Mouse (Mus musculus) midbrain, embryonic 13.5 days (tissue): ENCODE measurements around the gene Paf1. TPM values are rescaled to one million over a fixed set of nuclear protein-coding genes. Genes with fewer than 3 reads are reported as not detected.

ENCODE experiments used
- ATAC-seq: fragments of 200-750 bp; cut with Nextera tagmentation; 2 replicates; pipeline ENCODE4 v1.8.0; 2017; ENCODE audit warnings: mild to moderate bottlenecking, moderate TSS enrichment, moderate library complexity
- H3K27ac ChIP-seq: fragments of 300-500 bp; sonication (generic); 2 replicates; pipeline ENCODE4 v1.5.1; 2015; ENCODE audit warnings: inconsistent platforms, mild to moderate bottlenecking, moderate library complexity
- H3K27me3 ChIP-seq: fragments of 300-500 bp; sonication (generic); 2 replicates; pipeline ENCODE4 v1.6.1; 2015; ENCODE audit warnings: mild to moderate bottlenecking, inconsistent platforms
- H3K36me3 ChIP-seq: fragments of 300-500 bp; sonication (generic); 2 replicates; pipeline ENCODE4 v1.6.1; 2015; ENCODE audit warnings: mild to moderate bottlenecking, inconsistent platforms
- H3K4me1 ChIP-seq: fragments of 300-500 bp; sonication (generic); replicated peaks from 2 replicates; pipeline ENCODE4 v1.6.1; 2015; ENCODE audit warnings: inconsistent platforms
- H3K4me2 ChIP-seq: fragments of 300-500 bp; sonication (generic); replicated peaks from 2 replicates; pipeline ENCODE4 v1.6.1; 2015; ENCODE audit warnings: moderate library complexity, mild to moderate bottlenecking, inconsistent platforms
- H3K4me3 ChIP-seq: fragments of 300-500 bp; sonication (generic); replicated peaks from 2 replicates; pipeline ENCODE4 v1.5.1; 2015; ENCODE audit warnings: mild to moderate bottlenecking, inconsistent platforms
- H3K9ac ChIP-seq: fragments of 300-500 bp; sonication (generic); replicated peaks from 2 replicates; pipeline ENCODE4 v1.6.1; 2015; ENCODE audit warnings: mild to moderate bottlenecking, inconsistent platforms
- H3K9me3 ChIP-seq: fragments of 300-500 bp; sonication (generic); 2 replicates; pipeline ENCODE4 v1.6.1; 2016; ENCODE audit warnings: mild to moderate bottlenecking, inconsistent platforms
- WGBS: fragments of 180-500 bp; shearing (Covaris S2); methylation state at CpG from one replicate; pipeline ENCODE4 v1.1.7; 2015; 5-methylcytosine and 5-hydroxymethylcytosine counted together
- polyA plus RNA-seq: library from polyadenylated mRNA; unstranded; fragments of >200 nt; fragmentation: Nextera tagmentation; extraction: Ambion mirVana; gene quantifications from 2 replicates; pipeline ENCODE4 v1.2.1, GENCODE M21; 2015

The Paf1 gene
- polyA plus RNA-seq, 1 experiment from 2014 or later: 97.9 TPM

DNA sequence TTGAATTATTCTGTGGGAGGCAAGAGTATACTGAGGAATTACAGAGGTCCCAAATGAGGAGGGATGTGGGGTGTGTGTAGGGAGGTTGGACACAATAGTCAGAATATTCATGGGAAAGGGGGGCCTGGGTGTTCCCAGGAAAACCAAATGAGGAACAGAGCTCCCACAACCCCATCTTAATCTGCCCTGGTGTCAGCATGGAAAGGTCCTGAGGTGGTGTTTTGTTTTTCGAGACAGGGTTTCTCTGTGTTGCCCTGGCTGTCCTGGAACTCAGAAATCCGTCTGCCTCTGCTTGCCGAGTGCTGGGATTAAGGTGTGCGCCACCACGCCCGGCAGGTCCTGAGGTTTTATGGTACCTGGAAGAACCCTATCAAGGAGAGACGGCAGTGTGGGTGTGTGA, 34.3 kb upstream of the Paf1 start:
- Histone ChIP-seq H3K9me3 (no peaks in the 10 kb centered on the region), H3K4me2 (no peak overlapping the region), H3K27me3 (no peaks in the 10 kb centered on the region), H3K36me3 (peaks cover 64% of the 10 kb centered on the region), H3K27ac (peak overlapping the region; percentile 59), H3K9ac (peak overlapping the region; percentile 28; the same call in 1 of the 2 replicates), H3K4me3 (no peak overlapping the region), H3K4me1 (peaks cover 28% of the 10 kb centered on the region)
- no peak; the same call in 1 of the 2 replicates for ATAC-seq
- WGBS: 44% methylated on average over 7 of the region's 7 CpGs

DNA sequence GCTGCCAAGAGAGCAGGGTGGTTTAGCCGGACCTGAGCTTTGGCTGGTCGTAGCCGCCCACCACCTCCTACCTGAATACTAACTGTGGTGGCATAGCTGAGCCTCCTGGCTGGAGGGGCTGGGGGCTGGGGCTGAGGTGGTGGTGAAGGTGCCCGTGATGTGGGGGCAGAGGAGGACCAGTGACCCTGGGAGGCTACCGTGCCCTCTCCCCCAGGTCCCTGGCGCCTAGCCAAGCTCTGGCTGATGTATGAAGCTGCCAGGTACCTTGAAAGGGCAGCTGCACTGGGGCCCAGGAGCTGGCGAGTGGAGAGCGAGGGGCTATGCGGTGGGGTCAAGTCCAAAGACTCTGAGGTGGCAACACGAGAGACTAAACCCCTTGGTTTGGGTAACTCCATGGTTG, 32.9 kb upstream of the Paf1 start:
- Histone ChIP-seq H3K27me3 (no peaks in the 10 kb centered on the region), H3K4me1 (peaks cover 28% of the 10 kb centered on the region), H3K36me3 (peaks cover 63% of the 10 kb centered on the region), H3K9ac (no peak overlapping the region), H3K27ac (no peak overlapping the region; the same call in 1 of the 2 replicates), H3K4me3 (no peak overlapping the region), H3K4me2 (no peak overlapping the region), H3K9me3 (no peaks in the 10 kb centered on the region)
- 94% methylated on average over 10 of the region's 10 CpGs for WGBS
- ATAC-seq: no peak

DNA sequence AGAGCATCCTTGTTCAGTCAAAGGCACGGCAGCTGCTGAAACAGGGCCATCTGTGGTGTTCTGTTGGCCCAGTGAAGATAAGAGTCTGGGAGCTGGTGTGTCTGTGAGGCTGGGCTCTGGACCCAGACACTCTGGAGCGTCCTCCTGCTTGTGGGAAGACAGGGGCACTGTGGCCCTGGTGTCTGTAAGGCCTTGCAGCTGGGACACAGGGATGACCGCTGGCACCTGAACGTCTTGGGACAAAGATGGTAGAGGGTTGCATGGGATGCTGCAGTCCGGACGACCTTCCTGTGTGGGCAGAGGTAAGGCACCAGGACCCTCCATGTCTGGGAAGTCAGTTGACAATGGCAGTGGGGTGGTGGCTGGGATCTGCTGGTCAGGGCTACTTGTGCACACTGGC, 32.5 kb upstream of the Paf1 start:
- Histone ChIP-seq H3K4me2 (no peak overlapping the region), H3K9me3 (no peaks in the 10 kb centered on the region), H3K27me3 (no peaks in the 10 kb centered on the region), H3K4me1 (peaks cover 28% of the 10 kb centered on the region), H3K9ac (no peak overlapping the region), H3K4me3 (no peak overlapping the region), H3K27ac (no peak overlapping the region), H3K36me3 (peaks cover 63% of the 10 kb centered on the region)
- WGBS: 98% methylated on average over 6 of the region's 6 CpGs
- ATAC-seq: no peak

GRCm38 (mm10) chr7:28361647-28362341, 31.0 kb upstream of the Paf1 start:
- no peak for ATAC-seq
- Histone ChIP-seq H3K4me3 (no peak overlapping the region), H3K9ac (no peak overlapping the region), H3K36me3 (peaks cover 75% of the 10 kb centered on the region), H3K4me1 (peaks cover 26% of the 10 kb centered on the region), H3K27me3 (no peaks in the 10 kb centered on the region), H3K9me3 (no peaks in the 10 kb centered on the region), H3K27ac (no peak overlapping the region), H3K4me2 (no peak overlapping the region)
- 96% methylated on average over 20 of the region's 20 CpGs for WGBS

DNA sequence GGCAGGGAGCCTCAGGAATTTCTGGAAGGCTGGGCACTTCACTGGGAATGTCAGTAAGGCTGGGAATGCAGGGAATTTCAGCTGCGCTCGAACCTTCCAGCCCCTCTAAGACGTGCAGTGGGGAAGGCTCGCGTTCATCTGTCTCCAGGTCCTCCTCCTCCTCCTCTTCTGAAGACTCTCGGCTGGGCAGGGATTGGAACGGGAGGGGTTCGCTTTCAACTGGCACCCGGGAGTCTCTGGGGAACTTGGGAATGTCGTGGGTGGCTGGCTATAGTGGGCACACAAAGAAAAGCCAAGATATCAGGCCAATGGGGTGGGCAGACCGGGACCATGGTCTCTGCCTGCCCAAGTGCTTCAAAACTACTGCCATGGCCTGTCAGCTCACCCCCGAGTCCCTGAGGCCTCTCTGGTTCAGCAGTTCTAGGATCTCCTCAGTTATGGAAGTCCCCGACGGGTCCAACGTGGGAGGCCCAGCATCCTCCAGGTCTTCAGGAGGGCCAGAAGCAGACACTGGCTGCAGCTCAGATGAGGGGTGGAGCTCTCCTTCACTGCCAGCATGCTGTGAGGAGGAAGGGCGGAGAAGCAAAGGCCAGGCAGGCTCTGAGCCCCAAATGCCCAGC, 30.2 kb upstream of the Paf1 start:
- Histone ChIP-seq H3K9me3 (no peaks in the 10 kb centered on the region), H3K27ac (no peak overlapping the region), H3K4me2 (no peak overlapping the region), H3K9ac (no peak overlapping the region), H3K4me3 (no peak overlapping the region), H3K27me3 (no peaks in the 10 kb centered on the region), H3K4me1 (peaks cover 18% of the 10 kb centered on the region), H3K36me3 (peaks cover 82% of the 10 kb centered on the region)
- no peak for ATAC-seq
- WGBS: 81% methylated on average over 16 of the region's 16 CpGs

- no peak for ATAC-seq
- H3K36me3 ChIP-seq: peaks cover 54% of the 10 kb centered on the region
Observed at GRCm38 (mm10) chr7:28367663-28368275, 25.0 kb upstream of the Paf1 start.

DNA sequence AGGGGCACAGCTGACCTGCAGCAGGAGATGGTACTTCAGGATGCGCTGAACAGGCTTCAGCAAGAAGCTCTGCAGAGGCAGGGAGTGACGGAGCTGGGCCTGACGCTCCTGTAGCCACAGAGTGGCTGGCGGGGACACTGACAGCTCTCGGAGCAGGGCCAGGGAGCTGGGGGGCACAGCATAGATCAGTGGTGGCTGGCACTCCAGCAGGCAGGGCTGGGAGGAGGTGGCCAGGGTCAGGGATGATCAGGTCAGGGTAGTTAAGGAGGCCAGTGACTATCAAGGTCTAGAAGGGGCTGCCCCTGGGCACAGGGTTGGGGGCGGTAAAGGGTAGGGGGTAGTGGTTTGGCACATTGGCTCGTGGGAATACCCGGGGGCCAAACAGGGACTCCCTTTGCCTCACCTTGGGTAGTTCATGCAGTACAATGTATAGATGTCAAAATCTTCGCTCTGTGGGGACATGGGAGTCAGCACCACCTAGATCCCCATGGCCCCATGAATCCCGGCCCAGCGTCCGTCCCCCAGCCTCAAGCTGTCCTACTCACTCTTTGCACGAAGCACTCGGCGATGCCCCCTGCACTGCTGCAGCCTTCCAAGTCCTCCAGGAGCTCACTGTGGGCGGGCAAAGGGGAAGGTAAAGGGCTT, 24.4 kb upstream of the Paf1 start:
- no peak overlapping the region for H3K27ac ChIP-seq
- H3K9ac ChIP-seq: no peak overlapping the region
- peaks cover 23% of the 10 kb centered on the region for H3K4me1 ChIP-seq
- no peak for ATAC-seq
- H3K9me3 ChIP-seq: no peaks in the 10 kb centered on the region
- no peak overlapping the region for H3K4me3 ChIP-seq
- no peak overlapping the region for H3K4me2 ChIP-seq
- no peaks in the 10 kb centered on the region for H3K27me3 ChIP-seq
- peaks cover 51% of the 10 kb centered on the region for H3K36me3 ChIP-seq
- WGBS: 91% methylated on average over 16 of the region's 16 CpGs

More at GRCm38 (mm10) chr7:28367663-28368275, 25.0 kb upstream of the Paf1 start:
- Histone ChIP-seq H3K4me3 (no peak overlapping the region), H3K27me3 (no peaks in the 10 kb centered on the region), H3K4me1 (peaks cover 23% of the 10 kb centered on the region), H3K9me3 (no peaks in the 10 kb centered on the region), H3K27ac (no peak overlapping the region), H3K4me2 (no peak overlapping the region), H3K9ac (0 out of 2 replicates have a peak overlapping the region, but pooled peaks have one; percentile 1)
- 94% methylated on average over 16 of the region's 16 CpGs for WGBS

DNA sequence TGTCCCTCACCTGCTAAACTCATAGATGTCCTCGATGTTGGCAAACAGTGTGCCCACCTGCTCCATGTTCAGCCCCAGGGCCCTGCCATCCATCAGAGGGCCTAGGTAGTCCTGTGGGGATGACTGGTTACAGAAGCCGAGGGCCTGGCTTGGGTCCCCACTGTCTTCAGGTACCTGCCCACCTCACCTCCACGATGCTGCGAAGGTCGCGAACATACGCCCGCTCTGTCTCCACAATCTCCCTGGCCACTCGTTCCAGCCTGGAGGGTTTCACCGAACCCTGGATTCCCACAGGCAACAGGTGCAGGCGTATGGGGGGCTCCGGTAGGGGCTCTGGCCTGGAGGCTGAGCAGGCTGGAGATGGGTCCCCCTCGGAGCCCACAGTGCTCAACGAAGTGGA, 22.7 kb upstream of the Paf1 start:
- 95% methylated on average over 14 of the region's 14 CpGs for WGBS
- Histone ChIP-seq H3K9ac (peak overlapping the region; percentile 82), H3K4me2 (peak overlapping the region; percentile 95), H3K27me3 (no peaks in the 10 kb centered on the region), H3K36me3 (peaks cover 35% of the 10 kb centered on the region), H3K4me1 (peaks cover 25% of the 10 kb centered on the region), H3K9me3 (no peaks in the 10 kb centered on the region), H3K4me3 (peak overlapping the region; percentile 82), H3K27ac (no peak overlapping the region)
- ATAC-seq: no peak

GRCm38 (mm10) chr7:28370977-28371513, 21.7 kb upstream of the Paf1 start:
- Histone ChIP-seq H3K4me3 (peak overlapping the region; percentile 82), H3K27me3 (no peaks in the 10 kb centered on the region), H3K9me3 (no peaks in the 10 kb centered on the region), H3K9ac (peak overlapping the region; percentile 82), H3K4me2 (peak overlapping the region; percentile 95), H3K27ac (peak overlapping the region; percentile 88), H3K36me3 (peaks cover 26% of the 10 kb centered on the region), H3K4me1 (peaks cover 33% of the 10 kb centered on the region)
- no peak for ATAC-seq
- WGBS: 11% methylated on average over 11 of the region's 11 CpGs

DNA sequence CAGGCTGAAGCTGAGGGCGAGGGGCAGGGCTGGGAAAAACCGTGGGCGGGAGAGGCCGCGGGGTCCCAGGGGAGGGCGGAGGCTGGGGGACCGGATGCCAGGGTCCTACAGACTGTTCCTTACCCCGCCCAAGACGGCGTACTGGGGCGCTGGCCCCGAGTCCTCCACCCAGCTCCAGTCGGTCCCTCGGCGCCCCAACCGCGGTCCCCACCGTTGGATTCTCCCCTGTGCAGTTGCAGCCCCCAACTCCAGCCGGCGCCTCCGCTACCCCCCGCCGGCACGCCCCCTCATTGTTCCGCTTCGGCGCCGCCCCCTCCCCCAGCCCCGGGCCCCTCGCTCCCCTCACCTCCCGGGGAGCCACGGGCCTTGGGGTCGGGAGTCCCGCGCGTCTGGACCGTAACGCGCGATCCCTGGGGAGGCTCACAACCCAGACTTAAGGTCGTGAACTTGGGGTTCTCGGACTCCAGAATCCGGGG, 21.2 kb upstream of the Paf1 start:
- 0 out of 2 replicates have a peak, but pooled peaks have one; percentile 10 for ATAC-seq
- Histone ChIP-seq H3K4me3 (peak overlapping the region; percentile 82), H3K9ac (peak overlapping the region; percentile 82), H3K27ac (peak overlapping the region; percentile 88), H3K36me3 (peaks cover 21% of the 10 kb centered on the region), H3K27me3 (no peaks in the 10 kb centered on the region), H3K4me2 (peak overlapping the region; percentile 95), H3K9me3 (no peaks in the 10 kb centered on the region), H3K4me1 (peaks cover 38% of the 10 kb centered on the region)
- WGBS: 0% methylated on average over 37 of the region's 43 CpGs

GRCm38 (mm10) chr7:28372251-28373108, 20.3 kb upstream of the Paf1 start, which contains the start of gene Plekhg2:
Gene Plekhg2, minus strand, starts transcription at chr7:28372599.
- Histone ChIP-seq H3K4me2 (peak within 1 kb of the TSS; percentile 95), H3K4me3 (peak within 1 kb of the TSS; percentile 82), H3K4me1 (peaks cover 39% of the 10 kb centered on the region), H3K9ac (peak within 1 kb of the TSS; percentile 82), H3K9me3 (no peaks in the 10 kb centered on the region), H3K36me3 (peaks cover 12% of the 10 kb centered on the region), H3K27me3 (peaks cover 4% of the 10 kb centered on the region), H3K27ac (peak within 1 kb of the TSS; percentile 88)
- peak; percentile 84 for ATAC-seq
- under 1% methylated on average over 66 of the region's 66 CpGs for WGBS
